Mouse (Mus musculus): ENCODE data around the gene Phyh.
A peak's percentile ranks its signal among the peaks of the same experiment; 100 is the strongest.

The Phyh gene

GRCm38 (mm10) chr2:4918860-4919739, at the start of gene Phyh:
Gene Phyh (plus strand): TSS chr2:4919019.
- DNase-seq (ENCODE audit: low spot score in 2 of 2): peak; percentile 83 to 87

- DNase-seq (ENCODE audit: low spot score in 2 of 2): no peak
Observed at GRCm38 (mm10) chr2:4872740-4873139, 46.1 kb upstream of the Phyh start.

- DNase-seq (ENCODE audit: low spot score in 2 of 2): no peak
Observed at GRCm38 (mm10) chr2:4873331-4873730, 45.5 kb upstream of the Phyh start.

DNA sequence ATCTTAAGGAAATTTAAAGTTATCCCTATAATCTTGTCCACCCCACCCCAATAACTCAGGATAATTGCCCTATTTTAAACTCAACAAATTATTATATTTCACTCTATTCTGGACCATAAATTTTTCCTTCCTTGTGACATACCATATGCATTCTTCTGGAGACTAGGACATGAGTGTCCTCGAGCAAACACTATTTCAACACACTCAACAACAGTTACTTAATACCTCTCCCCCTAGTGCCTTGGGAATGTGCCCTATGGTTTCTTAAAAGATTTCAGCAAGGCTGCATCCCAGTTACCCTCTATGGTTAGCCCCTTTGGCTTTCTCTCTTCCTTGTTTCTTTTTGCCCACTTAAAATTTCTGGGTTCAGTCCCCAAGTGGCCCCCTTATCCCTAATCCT, 43.7 kb upstream of the Phyh start:
- DNase-seq (ENCODE audit: low spot score in 2 of 2): no peak

- no peak for DNase-seq (ENCODE audit: low spot score in 2 of 2)
Observed at GRCm38 (mm10) chr2:4876131-4876530, 42.7 kb upstream of the Phyh start.

GRCm38 (mm10) chr2:4880737-4881349, 38.0 kb upstream of the Phyh start:
- DNase-seq (ENCODE audit: low spot score in 2 of 2): peak in 1 of 2 experiments; percentile 21

GRCm38 (mm10) chr2:4881350-4882248, 37.2 kb upstream of the Phyh start, which contains the start of gene Sephs1:
Gene Sephs1 (plus strand): TSS chr2:4881564.
- DNase-seq (ENCODE audit: low spot score in 2 of 2): peak; percentile 79 to 84

DNA sequence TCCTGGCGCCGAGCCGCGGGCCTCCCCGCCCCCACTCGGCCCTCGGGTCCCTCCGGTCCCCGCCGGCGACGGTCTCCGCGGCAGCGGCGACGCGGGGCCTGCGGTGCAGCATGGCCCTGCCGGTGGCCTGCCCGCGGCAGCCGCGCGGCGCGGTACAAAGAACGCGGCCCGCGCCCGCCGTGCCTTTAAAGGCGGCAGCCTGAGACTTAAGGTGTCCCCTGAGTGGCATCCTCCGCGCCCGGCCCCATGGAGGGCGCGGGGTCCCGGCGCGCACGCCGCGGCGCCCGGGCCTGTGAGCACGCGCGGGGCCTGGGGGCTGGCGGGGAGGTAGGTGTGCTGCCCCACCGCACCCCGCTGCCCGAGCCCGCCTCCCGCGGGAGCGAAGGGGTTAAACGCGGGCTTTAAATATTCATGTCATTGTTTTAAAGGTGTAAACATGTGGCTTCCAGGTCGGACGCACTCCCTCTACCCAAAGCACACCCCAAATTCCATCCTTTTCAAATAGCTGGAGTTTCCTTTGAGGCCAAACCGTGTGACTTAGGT, 36.5 kb upstream of the Phyh start:
- DNase-seq (ENCODE audit: low spot score in 2 of 2): peak; percentile 59 to 67

- DNase-seq (ENCODE audit: low spot score in 2 of 2): no peak
Observed at GRCm38 (mm10) chr2:4883009-4883704, 35.7 kb upstream of the Phyh start.

DNA sequence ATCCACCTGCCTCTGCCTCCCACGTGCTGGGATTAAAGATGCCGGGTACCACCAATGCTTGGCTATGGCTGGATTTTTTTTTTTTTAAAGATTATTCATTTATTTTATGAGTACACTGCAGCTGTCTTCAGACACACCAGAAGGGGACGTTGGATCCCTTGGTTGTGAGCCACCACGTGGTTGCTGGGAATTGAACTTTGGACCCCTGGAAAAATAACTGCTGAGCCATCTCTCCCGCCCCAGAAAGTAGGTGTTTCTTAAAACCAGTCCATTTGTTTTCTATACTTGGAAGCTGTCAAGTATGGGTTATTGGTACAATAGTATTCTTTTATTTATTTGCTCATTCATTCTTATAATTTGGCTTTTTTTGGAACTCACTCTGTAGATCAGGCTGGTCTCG, 31.9 kb upstream of the Phyh start:
- no peak for DNase-seq (ENCODE audit: low spot score in 2 of 2)

DNA sequence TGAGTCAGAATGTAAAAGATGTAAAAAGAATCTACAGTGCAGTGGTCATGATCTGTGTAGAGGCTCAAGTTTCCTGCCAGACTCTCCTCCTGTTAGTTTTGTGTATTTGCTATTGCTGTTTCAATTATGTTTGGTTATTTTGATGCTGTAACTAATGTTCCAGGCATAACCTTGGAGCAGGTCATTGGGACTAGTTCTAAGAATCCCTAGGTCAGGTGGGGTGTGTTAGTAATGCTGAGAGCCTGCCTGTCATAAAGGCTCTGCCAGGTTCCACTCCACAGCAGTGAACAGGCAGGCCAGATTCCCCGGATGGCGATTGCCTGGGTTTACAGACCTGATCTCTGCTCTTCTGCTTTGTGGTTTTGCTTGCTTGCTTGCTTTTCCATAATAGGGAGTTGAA, 23.2 kb upstream of the Phyh start:
- no peak for DNase-seq (ENCODE audit: low spot score in 2 of 2)

DNA sequence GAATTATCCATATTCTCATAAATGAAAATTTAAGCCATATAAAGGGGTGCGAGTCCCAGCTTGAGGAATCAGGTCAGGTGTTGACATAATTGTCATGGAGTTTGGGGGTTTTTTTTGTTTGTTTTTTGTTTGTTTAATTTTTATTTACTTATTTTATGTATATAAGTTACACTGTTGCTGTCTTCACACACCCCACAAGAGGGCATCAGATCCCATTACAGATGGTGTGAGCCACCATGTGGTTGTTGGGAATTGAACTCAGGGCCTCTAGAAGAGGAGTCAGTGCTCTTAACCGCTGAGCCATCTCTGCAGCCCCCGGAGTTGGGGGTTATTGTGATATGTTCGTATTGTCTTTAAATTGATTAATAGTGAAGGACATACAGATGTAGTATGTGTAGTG, 21.8 kb upstream of the Phyh start:
- no peak for DNase-seq (ENCODE audit: low spot score in 2 of 2)

DNA sequence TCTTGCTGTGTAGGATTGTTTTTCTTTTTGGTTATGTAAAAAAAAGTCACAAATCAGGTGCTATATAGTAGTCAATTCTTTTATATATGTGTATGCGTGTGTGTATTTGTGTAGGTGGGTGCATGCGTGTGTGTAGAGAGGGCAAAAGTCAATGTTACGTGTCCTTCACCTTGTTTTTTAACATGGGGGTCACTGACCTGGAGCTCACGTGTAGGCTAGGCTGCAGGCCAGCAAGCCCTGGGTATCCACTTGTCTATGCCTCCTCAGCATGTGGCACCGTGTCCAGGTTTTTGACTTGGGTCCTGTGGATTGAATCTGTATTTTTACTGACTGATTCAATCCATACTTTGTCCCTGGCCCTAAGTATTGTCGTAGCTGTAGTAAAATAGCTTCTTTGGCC, 18.2 kb upstream of the Phyh start:
- no peak for DNase-seq (ENCODE audit: low spot score in 2 of 2)

DNA sequence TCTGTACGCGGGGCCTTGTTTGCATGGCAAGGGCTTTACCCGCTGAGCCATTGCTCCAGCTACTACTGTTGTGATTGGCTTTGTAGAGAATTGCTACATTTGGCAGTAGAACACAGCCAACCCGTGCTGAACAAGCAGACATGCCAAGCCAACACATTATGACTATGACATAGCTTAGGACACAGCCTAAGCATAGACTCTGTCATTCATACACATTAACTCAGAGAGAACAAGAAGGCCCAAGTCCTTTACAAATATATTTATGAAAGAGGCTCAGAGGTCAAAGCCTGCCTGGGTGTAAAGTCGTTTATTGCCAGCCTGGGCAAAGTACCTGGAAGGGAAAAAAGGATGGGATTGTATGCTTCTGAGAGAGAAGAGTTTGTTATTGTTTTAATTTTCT, 16.5 kb upstream of the Phyh start:
- DNase-seq (ENCODE audit: low spot score in 2 of 2): no peak

- no peak for DNase-seq (ENCODE audit: low spot score in 2 of 2)
Observed at GRCm38 (mm10) chr2:4907120-4907519, 11.7 kb upstream of the Phyh start.

DNA sequence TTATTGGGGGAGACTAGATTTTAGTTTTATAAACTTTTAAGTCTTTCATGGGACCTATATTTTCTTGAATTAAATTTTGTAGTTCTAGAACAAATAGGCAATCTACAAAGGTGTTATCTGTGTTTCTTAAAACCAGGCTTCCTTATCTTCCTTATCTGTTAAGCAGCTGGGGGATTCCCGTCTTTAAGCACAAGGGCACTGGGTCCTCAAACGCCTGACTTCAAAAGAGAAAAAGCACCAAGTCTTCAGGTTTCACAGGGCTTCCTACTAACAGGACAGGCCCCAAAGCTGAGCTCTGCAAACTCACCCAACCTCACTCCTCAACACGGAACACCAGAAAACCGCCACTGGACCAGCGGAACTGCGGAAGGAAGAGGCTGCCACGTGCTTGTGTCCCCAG, 10.9 kb upstream of the Phyh start:
- DNase-seq (ENCODE audit: low spot score in 2 of 2): no peak

GRCm38 (mm10) chr2:4908771-4909315, 10.0 kb upstream of the Phyh start:
- no peak for DNase-seq (ENCODE audit: low spot score in 2 of 2)

DNA sequence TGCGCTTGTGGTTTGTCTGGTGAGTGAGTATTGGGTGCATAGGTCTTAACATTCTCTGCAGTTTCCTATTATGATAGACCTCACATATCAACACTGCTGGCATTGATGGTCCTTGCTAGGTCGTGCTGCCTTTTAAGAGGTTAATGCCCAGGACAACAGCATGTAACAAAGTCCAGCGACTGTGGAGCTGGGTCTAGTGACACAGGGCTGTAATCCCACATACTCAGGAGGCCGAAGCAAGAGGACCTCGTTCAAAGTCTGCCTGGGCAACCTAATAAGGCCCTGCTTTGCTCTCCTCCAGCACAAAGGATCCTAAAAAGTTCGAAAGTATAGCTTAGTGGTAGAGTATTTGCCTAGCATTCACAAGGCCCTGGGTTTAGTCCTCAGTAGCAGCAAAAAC, 8.9 kb upstream of the Phyh start:
- no peak for DNase-seq (ENCODE audit: low spot score in 2 of 2)

DNA sequence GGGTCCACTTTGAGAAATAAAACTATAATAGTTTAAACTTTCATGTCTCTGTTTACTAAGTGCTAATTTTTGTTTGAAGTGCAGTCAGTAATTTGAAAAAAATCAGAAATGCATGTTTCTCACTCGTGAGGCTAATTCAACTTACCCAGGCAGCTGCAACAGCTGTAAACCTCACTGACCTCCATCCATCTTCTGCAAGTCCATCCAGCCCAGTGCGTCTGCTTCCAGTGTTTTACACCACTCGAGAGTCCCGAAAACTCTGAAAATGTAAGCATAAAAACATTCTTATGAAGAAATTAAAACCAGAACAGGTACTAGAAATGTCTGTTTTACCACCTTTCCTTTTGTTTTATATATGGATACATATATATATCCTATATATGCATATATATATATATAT, 8.3 kb upstream of the Phyh start:
- no peak for DNase-seq (ENCODE audit: low spot score in 2 of 2)

GRCm38 (mm10) chr2:4913949-4914348, 4.9 kb upstream of the Phyh start:
- no peak for DNase-seq (ENCODE audit: low spot score in 2 of 2)

GRCm38 (mm10) chr2:4916037-4916436, 2.8 kb upstream of the Phyh start:
- no peak for DNase-seq (ENCODE audit: low spot score in 2 of 2)

Data from urinary bladder, postnatal 4 days (tissue).